Mouse (Mus musculus) MEL (cell line): Measurements from ENCODE around the gene Mterf2.

ENCODE experiments used
- CTCF ChIP-seq, 3 experiments: IDR thresholded peaks in 2 of 3; conservative IDR thresholded peaks in 1 of 3; 2 replicates each; pipeline ENCODE4 v1.5.1; 2011 to 2012; ENCODE audit warnings: low read length in 3 of 3, low read depth in 2 of 3, mild to moderate bottlenecking in 2 of 3, improper control_type of control experiment in 1 of 3, inconsistent platforms in 1 of 3, mixed read lengths in 1 of 3, moderate library complexity in 1 of 3; ENCODE audit not compliant: control insufficient read depth in 1 of 3, insufficient read depth in 1 of 3, poor library complexity in 1 of 3, severe bottlenecking in 1 of 3
- ETS1 ChIP-seq: IDR thresholded peaks from 2 replicates; pipeline ENCODE4 v1.6.1; 2012; ENCODE audit warnings: low read depth, mild to moderate bottlenecking, inconsistent platforms, low read length, improper control_type of control experiment, moderate library complexity
- JUND ChIP-seq: IDR thresholded peaks from 2 replicates; pipeline ENCODE4 v1.6.1; 2011; ENCODE audit warnings: low read depth, mild to moderate bottlenecking, improper control_type of control experiment, low read length
- MAZ ChIP-seq: IDR thresholded peaks from 2 replicates; pipeline ENCODE4 v1.6.1; 2012; ENCODE audit warnings: low read depth, mild to moderate bottlenecking, inconsistent platforms, low read length, improper control_type of control experiment
- SMC3 ChIP-seq: IDR thresholded peaks from 2 replicates; pipeline ENCODE4 v1.6.1; 2011; ENCODE audit warnings: low read depth, low read length, improper control_type of control experiment
- TCF12 ChIP-seq: IDR thresholded peaks from 2 replicates; pipeline ENCODE4 v1.6.1; 2014; ENCODE audit warnings: low read depth, mild to moderate bottlenecking, inconsistent platforms, low read length, improper control_type of control experiment, moderate library complexity
- ZC3H11A ChIP-seq: IDR thresholded peaks from 2 replicates; pipeline ENCODE4 v1.6.1; 2012; ENCODE audit warnings: low read depth, mild to moderate bottlenecking, inconsistent platforms, low read length, improper control_type of control experiment
- ZNF384 ChIP-seq: IDR thresholded peaks from 2 replicates; pipeline ENCODE4 v1.6.1; 2012; ENCODE audit warnings: low read depth, mild to moderate bottlenecking, inconsistent platforms, low read length, improper control_type of control experiment

GRCm38 (mm10) chr10:85176640-85177039 lies 48.8 kb upstream of the Mterf2 start:
- TF ChIP-seq CTCF (IDR thresholded peaks at IDR 0.05 in 2 of 3, conservative IDR thresholded peaks at IDR 0.05 in 1 of 3; ENCODE audit: control insufficient read depth in 1 of 3, insufficient read depth in 1 of 3, low read depth in 2 of 3, low read length in 3 of 3, poor library complexity in 1 of 3, severe bottlenecking in 1 of 3) (no peak), ZNF384 (no peak), MAZ (no peak), ZC3H11A (no peak), SMC3 (no peak), JUND (no peak), TCF12 (no peak), ETS1 (no peak)
